Mouse (Mus musculus): ENCODE measurements around the gene Ltbp2. TPM values are rescaled to one million over a fixed set of nuclear protein-coding genes. Genes with fewer than 3 reads are reported as not detected.

The Ltbp2 gene
- total RNA-seq, 2 experiments from 2014 or later = 1.2 TPM; not detected in 1

- no peak for ATAC-seq (replicated peaks; ENCODE audit: poor library complexity)
These were observed 6.5 kb upstream of the Ltbp2 start for GRCm38 (mm10) chr12:84882796-84883195.

GRCm38 (mm10) chr12:84880091-84880490 is 3.8 kb upstream of the Ltbp2 start:
- ATAC-seq (replicated peaks; ENCODE audit: poor library complexity) = no peak

- no peak for ATAC-seq (replicated peaks; ENCODE audit: poor library complexity)
These were observed 411 bp downstream of the Ltbp2 start for GRCm38 (mm10) chr12:84875761-84876480.

GRCm38 (mm10) chr12:84873434-84873833 is 2.9 kb downstream of the Ltbp2 start:
- ATAC-seq (replicated peaks; ENCODE audit: poor library complexity) = 0 out of 2 replicates have a peak, but pooled peaks have one; percentile 26

- ATAC-seq (replicated peaks; ENCODE audit: poor library complexity) = no peak
These were observed 4.0 kb downstream of the Ltbp2 start for GRCm38 (mm10) chr12:84872310-84872709.

GRCm38 (mm10) chr12:84865431-84865830 is 10.9 kb downstream of the Ltbp2 start:
- no peak for ATAC-seq (replicated peaks; ENCODE audit: poor library complexity)

- no peak for ATAC-seq (replicated peaks; ENCODE audit: poor library complexity)
These were observed 11.5 kb downstream of the Ltbp2 start for GRCm38 (mm10) chr12:84864801-84865200.

- ATAC-seq (replicated peaks; ENCODE audit: poor library complexity) = no peak
These were observed 13.1 kb downstream of the Ltbp2 start for GRCm38 (mm10) chr12:84863196-84863595.

- ATAC-seq (replicated peaks; ENCODE audit: poor library complexity) = no peak
These were observed 14.0 kb downstream of the Ltbp2 start for GRCm38 (mm10) chr12:84862136-84862910.

GRCm38 (mm10) chr12:84858149-84859113 is 17.9 kb downstream of the Ltbp2 start:
- no peak for ATAC-seq (replicated peaks; ENCODE audit: poor library complexity)

- ATAC-seq (replicated peaks; ENCODE audit: poor library complexity) = 0 out of 2 replicates have a peak, but pooled peaks have one; percentile 32
These were observed 18.6 kb downstream of the Ltbp2 start for GRCm38 (mm10) chr12:84857706-84858105.

- no peak for ATAC-seq (replicated peaks; ENCODE audit: poor library complexity)
These were observed 19.8 kb downstream of the Ltbp2 start for GRCm38 (mm10) chr12:84856532-84856931.

GRCm38 (mm10) chr12:84855084-84855625 is 21.2 kb downstream of the Ltbp2 start:
- ATAC-seq (replicated peaks; ENCODE audit: poor library complexity) = peak; percentile 35

GRCm38 (mm10) chr12:84854392-84855033 is 21.8 kb downstream of the Ltbp2 start:
- peak; percentile 66 for ATAC-seq (replicated peaks; ENCODE audit: poor library complexity)

- ATAC-seq (replicated peaks; ENCODE audit: poor library complexity) = no peak
These were observed 24.8 kb downstream of the Ltbp2 start for GRCm38 (mm10) chr12:84851403-84852040.

- 0 out of 2 replicates have a peak, but pooled peaks have one; percentile 18 for ATAC-seq (replicated peaks; ENCODE audit: poor library complexity)
These were observed 28.4 kb downstream of the Ltbp2 start for GRCm38 (mm10) chr12:84847882-84848281.

GRCm38 (mm10) chr12:84847480-84847879 is 28.9 kb downstream of the Ltbp2 start:
- peak; percentile 43; the same call in 1 of the 2 replicates for ATAC-seq (replicated peaks; ENCODE audit: poor library complexity)

- peak; percentile 67 for ATAC-seq (replicated peaks; ENCODE audit: poor library complexity)
These were observed 29.7 kb downstream of the Ltbp2 start for GRCm38 (mm10) chr12:84846594-84847014.

GRCm38 (mm10) chr12:84842706-84843105 is 33.6 kb downstream of the Ltbp2 start:
- no peak for ATAC-seq (replicated peaks; ENCODE audit: poor library complexity)
